Mouse (Mus musculus) liver, adult 2 months (tissue): ENCODE measurements around the gene Kcnip2.

Experiments used
- CTCF ChIP-seq: fragments of 200-500 bp; IDR thresholded peaks from 2 replicates; pipeline ENCODE4 v1.5.1; 2011; ENCODE audit warnings: low read depth, low read length, control low read depth
- POLR2A ChIP-seq: fragments of 200-500 bp; IDR thresholded peaks from 2 replicates; pipeline ENCODE4 v1.6.1; 2011; ENCODE audit warnings: low read length, control low read depth; ENCODE audit not compliant: insufficient read depth; ENCODE audit errors: extremely low read depth

DNA sequence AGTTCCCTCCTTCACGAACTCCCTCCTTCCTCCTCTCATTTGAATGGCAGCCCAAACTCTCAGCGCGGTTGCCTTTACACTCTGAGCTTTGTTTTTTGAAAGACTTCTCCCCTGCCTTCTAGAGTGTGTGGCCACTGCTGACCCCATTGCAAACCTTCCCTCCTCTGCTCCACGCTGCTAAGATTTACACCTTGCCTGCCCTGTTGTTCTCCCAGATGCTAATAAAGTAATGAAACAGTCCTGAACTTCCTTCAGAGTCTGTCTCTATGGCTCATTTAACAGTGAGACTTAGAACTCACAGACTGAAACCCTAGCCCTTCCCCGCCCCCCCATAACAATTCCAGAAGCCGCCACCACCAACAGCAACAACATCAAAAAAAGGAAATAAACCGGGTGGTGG, 26.5 kb downstream of the Kcnip2 start:
- TF ChIP-seq POLR2A: no peak
- no peak for TF ChIP-seq CTCF
